In the genomic region with DNA sequence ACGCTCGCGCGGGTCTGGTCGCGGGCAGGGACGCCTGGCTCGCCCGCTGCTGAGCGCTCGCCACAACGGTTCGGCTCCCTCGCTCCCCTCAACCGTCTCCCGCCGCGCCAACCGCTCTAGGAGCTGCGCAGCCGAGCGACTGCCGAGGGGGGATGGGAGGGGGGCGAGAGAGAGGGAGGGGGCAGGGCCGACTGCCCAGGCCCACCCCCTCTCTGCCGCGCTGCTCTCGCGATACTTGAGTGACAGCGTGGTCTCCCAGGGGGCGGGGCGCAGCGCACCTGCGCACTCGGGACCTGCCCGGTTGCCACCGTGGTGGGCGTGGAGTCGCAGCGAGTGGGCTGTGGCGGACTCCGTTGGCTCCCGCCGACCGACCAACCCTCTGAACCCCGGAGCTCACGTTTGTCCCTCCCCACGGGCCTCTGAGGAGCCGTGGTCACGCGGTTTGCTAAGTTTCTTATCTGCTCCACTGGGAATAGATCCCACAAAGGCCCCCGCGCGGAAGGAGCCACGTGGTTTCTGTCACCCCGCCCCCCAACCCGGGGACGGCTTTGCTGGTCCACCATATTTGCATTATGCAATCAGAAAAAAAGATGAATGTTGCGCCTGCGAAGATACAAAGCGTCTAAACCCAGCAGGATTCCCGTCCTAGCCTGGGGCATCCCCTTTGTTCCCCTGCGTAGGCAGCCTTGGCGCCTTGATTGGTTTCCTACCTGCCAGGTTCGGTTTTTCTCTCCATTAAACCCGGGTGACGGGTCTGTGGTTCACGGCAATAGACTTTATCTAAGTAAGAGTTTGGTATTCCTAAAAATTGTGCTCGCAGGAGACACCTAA, we compare ENCODE assay signal across 8 mouse cellular contexts. TPM values are rescaled to one million over a fixed set of nuclear protein-coding genes. Genes with fewer than 3 reads are reported as not detected.
DNase-seq lines count a peak whose midpoint lies in the region; ATAC-seq and TF ChIP-seq lines count a peak whose summit lies in the region.

A gene (minus strand): TSS at position 469 of the 831 bp plus-strand sequence.
A gene (plus strand): TSS at position 567 of the 831 bp plus-strand sequence.

- H3K27me3 ChIP-seq in kidney, embryonic 14.5 days (ENCODE audit: control insufficient read depth, insufficient read depth, low read length), result no peaks in the 10 kb centered on the region
- H3K27me3 ChIP-seq in limb, embryonic 15.5 days, result no peaks in the 10 kb centered on the region

- WGBS in kidney, embryonic 14.5 days, result under 1% methylated on average over 64 of the region's 69 CpGs
- under 1% methylated on average over 67 of the region's 69 CpGs for WGBS in limb, embryonic 15.5 days

- no peaks in the 10 kb centered on the region for H3K36me3 ChIP-seq in kidney, embryonic 14.5 days (ENCODE audit: control insufficient read depth, insufficient read depth, low read length)
- H3K36me3 ChIP-seq in limb, embryonic 15.5 days, result no peaks in the 10 kb centered on the region

- peak; percentile 95 for ATAC-seq in kidney, embryonic 14.5 days (ENCODE audit: low FRiP score, low TSS enrichment)
- ATAC-seq in limb, embryonic 15.5 days (ENCODE audit: insufficient number of reproducible peaks, low FRiP score, low TSS enrichment, low read depth), result peak; percentile 96

- H3K4me1 ChIP-seq in bone marrow macrophage, adult 2 months (ENCODE audit: control insufficient read depth, insufficient read depth, low read length), result peaks cover 13% of the 10 kb centered on the region
- no peaks in the 10 kb centered on the region for H3K4me1 ChIP-seq in embryonic fibroblast, embryonic 13.5 days (ENCODE audit: control insufficient read depth, insufficient read depth, low read length)
- peaks cover 24% of the 10 kb centered on the region for H3K4me1 ChIP-seq in kidney, embryonic 14.5 days (ENCODE audit: control insufficient read depth, insufficient read depth, low read length)
- peaks cover 20% of the 10 kb centered on the region for H3K4me1 ChIP-seq in limb, embryonic 15.5 days

- H3K9ac ChIP-seq in kidney, embryonic 14.5 days (ENCODE audit: low read depth, low read length), result peak within 1 kb of the TSS; percentile 99
- peak within 1 kb of the TSS; percentile 95 for H3K9ac ChIP-seq in limb, embryonic 15.5 days

- no peak for TF ChIP-seq CTCF in bone marrow macrophage, adult 2 months (IDR thresholded peaks at IDR 0.05; ENCODE audit: low read depth, low read length)
- no peak for TF ChIP-seq CTCF in embryonic fibroblast, embryonic 13.5 days (IDR thresholded peaks at IDR 0.05; ENCODE audit: borderline replicate concordance, insufficient read depth, low read length)

- H3K9me3 ChIP-seq in kidney, embryonic 14.5 days (ENCODE audit: control insufficient read depth, low read length), result no peaks in the 10 kb centered on the region
- no peaks in the 10 kb centered on the region for H3K9me3 ChIP-seq in limb, embryonic 15.5 days

- H3K4me3 ChIP-seq in bone marrow macrophage, adult 2 months (ENCODE audit: insufficient read depth, low read length), result peak within 1 kb of the TSS; percentile 86
- peak within 1 kb of the TSS; percentile 94 for H3K4me3 ChIP-seq in embryonic fibroblast, embryonic 13.5 days (ENCODE audit: insufficient read depth, low read length)
- H3K4me3 ChIP-seq in kidney, embryonic 14.5 days (ENCODE audit: low read length), result peak within 1 kb of the TSS; percentile 98
- H3K4me3 ChIP-seq in limb, embryonic 15.5 days, result peak within 1 kb of the TSS; percentile 87

- peak within 1 kb of the TSS; percentile 64 for H3K4me2 ChIP-seq in kidney, embryonic 14.5 days (replicated peaks; ENCODE audit: low read depth, low read length)
- peak within 1 kb of the TSS; percentile 59 for H3K4me2 ChIP-seq in limb, embryonic 15.5 days

- H3K27ac ChIP-seq in bone marrow macrophage, adult 2 months (ENCODE audit: insufficient read depth, low read depth, low read length), result peak within 1 kb of the TSS; percentile 96
- H3K27ac ChIP-seq in embryonic fibroblast, embryonic 13.5 days (ENCODE audit: insufficient read depth, low read length), result peak within 1 kb of the TSS; percentile 98
- peak within 1 kb of the TSS; percentile 100 for H3K27ac ChIP-seq in kidney, embryonic 14.5 days (ENCODE audit: low read depth, low read length)
- H3K27ac ChIP-seq in limb, embryonic 15.5 days, result peak within 1 kb of the TSS; percentile 100

- TF ChIP-seq POLR2A in bone marrow macrophage, adult 2 months (IDR thresholded peaks at IDR 0.05; ENCODE audit: borderline replicate concordance, low read depth, low read length), result peak; percentile 65
- TF ChIP-seq POLR2A in embryonic fibroblast, embryonic 13.5 days (IDR thresholded peaks at IDR 0.05; ENCODE audit: low read depth, low read length), result peak; percentile 91

- peak; percentile 99 for DNase-seq in A20 (ENCODE audit: low read depth, low spot score)
- DNase-seq in heart, adult 9 months (ENCODE audit: low spot score in 2 of 2), result peak; percentile 99
- peak; percentile 95 to 99 for DNase-seq in monocyte, adult 2 months (ENCODE audit: low read depth in 1 of 2, low spot score in 2 of 2)
- peak; percentile 97 to 98 for DNase-seq in spleen, postnatal 36 days (ENCODE audit: low spot score in 2 of 2)

RNA-seq across cellular contexts. Expression of the first gene that starts in this region (rescaled TPM):
- 44.2 and 55.0 TPM in 2 replicates for polyA plus RNA-seq in bone marrow macrophage, adult 2 months (2012; ENCODE audit: insufficient read depth, insufficient read length, missing spikeins)
- polyA plus RNA-seq in embryonic fibroblast, embryonic 13.5 days (2011; ENCODE audit: insufficient read length, low read depth, missing spikeins), result 47.6 and 68.4 TPM in 2 replicates
- 82.2 and 86.8 TPM in 2 replicates for polyA plus RNA-seq in kidney, embryonic 14.5 days (2014; fragmentation: Nextera tagmentation; extraction: Ambion mirVana)
- polyA plus RNA-seq in limb, embryonic 15.5 days (2015; fragmentation: Nextera tagmentation; extraction: Ambion mirVana), result 85.5 and 90.8 TPM in 2 replicates

RNA-seq across cellular contexts. Expression of the second gene that starts in this region (rescaled TPM):
- polyA plus RNA-seq in bone marrow macrophage, adult 2 months (2012; ENCODE audit: insufficient read depth, insufficient read length, missing spikeins), result 0.24 and 0.87 TPM in 2 replicates
- 2.3 TPM in 1 of 2 replicates, not detected in the other for polyA plus RNA-seq in embryonic fibroblast, embryonic 13.5 days (2011; ENCODE audit: insufficient read length, low read depth, missing spikeins)
- 1.9 and 2.7 TPM in 2 replicates for polyA plus RNA-seq in kidney, embryonic 14.5 days (2014; fragmentation: Nextera tagmentation; extraction: Ambion mirVana)
- 0.77 and 0.97 TPM in 2 replicates for polyA plus RNA-seq in limb, embryonic 15.5 days (2015; fragmentation: Nextera tagmentation; extraction: Ambion mirVana)

Comparison
In these comparisons a context has a peak if more than half of its experiments do, and no peak if none do; other contexts are left out.
1. Peak in every context shown above with its lines: DNase-seq, ATAC-seq, H3K4me3 ChIP-seq and H3K27ac ChIP-seq.